Mouse (Mus musculus) gastrocnemius, postnatal 10 days (tissue): ENCODE data around the gene Vamp5. TPM values are rescaled to one million over a fixed set of nuclear protein-coding genes. Genes with fewer than 3 reads are reported as not detected.
A peak's percentile ranks its signal among the peaks of the same experiment; 100 is the strongest.

Experiments used
- DNase-seq: peaks from one replicate; pipeline ENCODE4 v3.0.0; 2021; ENCODE audit warnings: mixed read lengths
- total RNA-seq, 2 experiments: library from RNA; stranded (reverse); gene quantifications; 2 replicates each; pipeline ENCODE4 v1.2.3; 2021

Gene Vamp5
- total RNA-seq, 2 experiments from 2014 or later: 49.1 to 50.0 TPM

- no peak for DNase-seq
These were observed 13.3 kb downstream of the Vamp5 start, which contains the start of gene Rnf181 for GRCm38 (mm10) chr6:72366844-72367443. TSS of gene Rnf181 (minus strand) at chr6:72366956.

- DNase-seq: no peak
These were observed 14.0 kb downstream of the Vamp5 start for GRCm38 (mm10) chr6:72366304-72366703.

- no peak for DNase-seq
These were observed 15.3 kb downstream of the Vamp5 start for GRCm38 (mm10) chr6:72364985-72365384.

- DNase-seq: no peak
These were observed 16.3 kb downstream of the Vamp5 start for GRCm38 (mm10) chr6:72364009-72364408.

GRCm38 (mm10) chr6:72362132-72363028 lies 17.9 kb downstream of the Vamp5 start:
- DNase-seq: peak; percentile 85

- no peak for DNase-seq
These were observed 19.1 kb downstream of the Vamp5 start for GRCm38 (mm10) chr6:72361121-72361551.

- no peak for DNase-seq
These were observed 19.7 kb downstream of the Vamp5 start for GRCm38 (mm10) chr6:72360599-72360935.

GRCm38 (mm10) chr6:72359891-72360598 lies 20.2 kb downstream of the Vamp5 start:
- DNase-seq: no peak

- DNase-seq: no peak
These were observed 20.9 kb downstream of the Vamp5 start for GRCm38 (mm10) chr6:72359343-72359742.

- no peak for DNase-seq
These were observed 22.0 kb downstream of the Vamp5 start for GRCm38 (mm10) chr6:72358086-72358764.

- no peak for DNase-seq
These were observed 22.8 kb downstream of the Vamp5 start for GRCm38 (mm10) chr6:72357164-72358079.

- no peak for DNase-seq
These were observed 24.2 kb downstream of the Vamp5 start for GRCm38 (mm10) chr6:72356001-72356532.

- peak; percentile 88 for DNase-seq
These were observed 25.0 kb downstream of the Vamp5 start, which contains the start of gene Tmem150a for GRCm38 (mm10) chr6:72355066-72355911. TSS of gene Tmem150a (plus strand) at chr6:72355447.

- no peak for DNase-seq
These were observed 26.2 kb downstream of the Vamp5 start for GRCm38 (mm10) chr6:72354025-72354424.

GRCm38 (mm10) chr6:72352636-72353405 lies 27.4 kb downstream of the Vamp5 start:
- DNase-seq: no peak

GRCm38 (mm10) chr6:72350214-72350613 lies 30.1 kb downstream of the Vamp5 start:
- no peak for DNase-seq

GRCm38 (mm10) chr6:72348411-72348810 lies 31.9 kb downstream of the Vamp5 start:
- no peak for DNase-seq

- peak; percentile 76 for DNase-seq
These were observed 32.9 kb downstream of the Vamp5 start, which contains the start of gene 0610030E20Rik for GRCm38 (mm10) chr6:72347166-72347941. TSS of gene 0610030E20Rik (plus strand) at chr6:72347317.
